Mouse (Mus musculus): ENCODE measurements at regions not wholly inside any gene's neighbourhood (a gene's known extent, or its start where the extent isn't known, plus 50 kb on each side); places are given as distances from the start of the nearest gene placed in this dataset.

DNA sequence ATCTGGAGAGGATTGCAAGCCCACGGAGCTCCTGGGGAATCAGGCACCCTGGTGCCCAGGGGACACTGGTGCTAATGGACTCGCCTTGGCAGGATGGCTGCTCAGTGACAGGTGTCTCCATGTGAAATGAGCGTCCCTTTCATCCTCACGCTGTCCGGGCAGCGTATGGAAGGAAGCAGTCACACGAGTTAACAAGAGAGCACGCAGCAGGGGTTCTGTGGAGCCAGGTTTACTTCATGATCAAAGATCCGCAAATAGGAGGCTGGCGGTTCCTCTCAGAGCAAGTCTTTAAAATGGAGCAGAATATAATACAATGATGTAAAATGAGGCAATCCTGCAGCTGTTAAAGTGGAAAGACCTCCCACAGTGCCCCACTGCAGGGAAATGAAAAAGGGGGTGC is 276.8 kb downstream of the Matn1 start:
- Histone ChIP-seq H3K27me3 (ENCODE audit: control insufficient read depth, insufficient read depth, low read length) (no peaks in the 10 kb centered on the region), H3K36me3 (ENCODE audit: control insufficient read depth, insufficient read depth, low read length) (no peaks in the 10 kb centered on the region), H3K4me3 (replicated peaks; ENCODE audit: low read length) (no peak overlapping the region), H3K9ac (ENCODE audit: low read depth, low read length, severe bottlenecking) (no peak overlapping the region), H3K4me1 (ENCODE audit: control insufficient read depth, insufficient read depth, low read length) (peaks cover 6% of the 10 kb centered on the region; the same call in 1 of the 2 replicates), H3K4me2 (replicated peaks; ENCODE audit: low read depth, low read length, severe bottlenecking) (no peak overlapping the region), H3K9me3 (ENCODE audit: control insufficient read depth, low read length) (no peaks in the 10 kb centered on the region), H3K27ac (replicated peaks; ENCODE audit: low read depth, low read length) (no peak overlapping the region)
- DNase-seq (ENCODE audit: low spot score), result no peak
- no peak for TF ChIP-seq POLR2A (IDR thresholded peaks at IDR 0.05; ENCODE audit: borderline replicate concordance, extremely low read depth, insufficient read depth, insufficient read length)
- no peak for ATAC-seq (ENCODE audit: low FRiP score, low read depth)
- WGBS, result 63% methylated on average over 10 of the region's 10 CpGs

GRCm38 (mm10) chr4:131230361-131230760 is 286.2 kb downstream of the Matn1 start:
- no peak for TF ChIP-seq POLR2A (IDR thresholded peaks at IDR 0.05; ENCODE audit: borderline replicate concordance, extremely low read depth, insufficient read depth, insufficient read length)
- Histone ChIP-seq H3K4me3 (replicated peaks; ENCODE audit: low read length) (no peak overlapping the region), H3K27me3 (ENCODE audit: control insufficient read depth, insufficient read depth, low read length) (no peaks in the 10 kb centered on the region), H3K27ac (replicated peaks; ENCODE audit: low read depth, low read length) (no peak overlapping the region), H3K9ac (ENCODE audit: low read depth, low read length, severe bottlenecking) (no peak overlapping the region), H3K36me3 (ENCODE audit: control insufficient read depth, insufficient read depth, low read length) (no peaks in the 10 kb centered on the region), H3K4me1 (ENCODE audit: control insufficient read depth, insufficient read depth, low read length) (no peaks in the 10 kb centered on the region), H3K4me2 (replicated peaks; ENCODE audit: low read depth, low read length, severe bottlenecking) (no peak overlapping the region), H3K9me3 (ENCODE audit: control insufficient read depth, low read length) (no peaks in the 10 kb centered on the region)
- DNase-seq (ENCODE audit: low spot score) (peak; percentile 63), ATAC-seq (ENCODE audit: low FRiP score, low read depth) (no peak)
- WGBS, result 74% methylated on average over 5 of the region's 5 CpGs

GRCm38 (mm10) chr4:131236611-131237031 is 292.4 kb downstream of the Matn1 start:
- ATAC-seq (ENCODE audit: low FRiP score, low read depth) (no peak), DNase-seq (ENCODE audit: low spot score) (no peak)
- 33% methylated on average over 4 of the region's 4 CpGs for WGBS

GRCm38 (mm10) chr4:131238591-131238990 is 294.4 kb downstream of the Matn1 start:
- TF ChIP-seq POLR2A (IDR thresholded peaks at IDR 0.05; ENCODE audit: borderline replicate concordance, extremely low read depth, insufficient read depth, insufficient read length), result no peak
- no peaks in the 10 kb centered on the region for H3K4me1 ChIP-seq (ENCODE audit: control insufficient read depth, insufficient read depth, low read length)
- no peaks in the 10 kb centered on the region for H3K36me3 ChIP-seq (ENCODE audit: control insufficient read depth, insufficient read depth, low read length)
- H3K27ac ChIP-seq (replicated peaks; ENCODE audit: low read depth, low read length), result no peak overlapping the region
- no peak overlapping the region for H3K4me2 ChIP-seq (replicated peaks; ENCODE audit: low read depth, low read length, severe bottlenecking)
- H3K9me3 ChIP-seq (ENCODE audit: control insufficient read depth, low read length), result no peaks in the 10 kb centered on the region
- no peak overlapping the region for H3K9ac ChIP-seq (ENCODE audit: low read depth, low read length, severe bottlenecking)
- no peak for DNase-seq (ENCODE audit: low spot score)
- no peak overlapping the region for H3K4me3 ChIP-seq (replicated peaks; ENCODE audit: low read length)
- 67% methylated on average over 3 of the region's 3 CpGs for WGBS
- no peak for ATAC-seq (ENCODE audit: low FRiP score, low read depth)
- H3K27me3 ChIP-seq (ENCODE audit: control insufficient read depth, insufficient read depth, low read length), result no peaks in the 10 kb centered on the region

More at GRCm38 (mm10) chr4:131236611-131237031, 292.4 kb downstream of the Matn1 start:
- H3K4me2 ChIP-seq (replicated peaks; ENCODE audit: low read depth, low read length, severe bottlenecking), result no peak overlapping the region
- no peak overlapping the region for H3K27ac ChIP-seq (replicated peaks; ENCODE audit: low read depth, low read length)
- TF ChIP-seq POLR2A (IDR thresholded peaks at IDR 0.05; ENCODE audit: borderline replicate concordance, extremely low read depth, insufficient read depth, insufficient read length), result no peak
- no peaks in the 10 kb centered on the region for H3K4me1 ChIP-seq (ENCODE audit: control insufficient read depth, insufficient read depth, low read length)
- H3K4me3 ChIP-seq (replicated peaks; ENCODE audit: low read length), result no peak overlapping the region
- H3K36me3 ChIP-seq (ENCODE audit: control insufficient read depth, insufficient read depth, low read length), result no peaks in the 10 kb centered on the region
- H3K27me3 ChIP-seq (ENCODE audit: control insufficient read depth, insufficient read depth, low read length), result no peaks in the 10 kb centered on the region
- H3K9ac ChIP-seq (ENCODE audit: low read depth, low read length, severe bottlenecking), result no peak overlapping the region
- H3K9me3 ChIP-seq (ENCODE audit: control insufficient read depth, low read length), result no peaks in the 10 kb centered on the region

DNA sequence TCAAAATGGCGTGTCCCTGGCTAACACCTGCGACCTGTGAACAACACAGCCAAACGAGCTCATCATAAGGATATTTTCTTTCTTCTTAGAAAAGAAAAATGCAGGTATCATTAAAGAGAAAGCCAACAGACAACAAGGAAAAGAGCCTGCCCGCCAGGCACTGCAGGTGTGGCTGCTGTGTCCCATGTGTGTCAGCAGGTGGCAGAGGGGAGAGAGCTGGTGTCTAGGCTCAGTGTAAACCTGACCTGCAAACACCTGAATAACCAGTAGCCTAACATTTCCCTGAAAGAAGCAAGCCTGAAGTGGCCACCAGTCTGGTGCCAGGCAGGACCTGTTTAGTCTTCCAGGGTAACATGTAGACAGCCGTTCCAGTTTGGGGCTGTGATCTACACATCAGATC is 294.9 kb downstream of the Matn1 start:
- H3K27ac ChIP-seq (replicated peaks; ENCODE audit: low read depth, low read length), result no peak overlapping the region

GRCm38 (mm10) chr4:131240457-131240856 is 296.3 kb downstream of the Matn1 start:
- peaks cover 3% of the 10 kb centered on the region; the same call in 1 of the 2 replicates for H3K4me1 ChIP-seq (ENCODE audit: control insufficient read depth, insufficient read depth, low read length)
- H3K36me3 ChIP-seq (ENCODE audit: control insufficient read depth, insufficient read depth, low read length), result no peaks in the 10 kb centered on the region
- H3K27ac ChIP-seq (replicated peaks; ENCODE audit: low read depth, low read length), result no peak overlapping the region
- TF ChIP-seq POLR2A (IDR thresholded peaks at IDR 0.05; ENCODE audit: borderline replicate concordance, extremely low read depth, insufficient read depth, insufficient read length), result no peak
- H3K9me3 ChIP-seq (ENCODE audit: control insufficient read depth, low read length), result no peaks in the 10 kb centered on the region
- DNase-seq (ENCODE audit: low spot score), result no peak
- WGBS, result 75% methylated on average over 4 of the region's 4 CpGs
- H3K4me3 ChIP-seq (replicated peaks; ENCODE audit: low read length), result no peak overlapping the region
- no peak overlapping the region for H3K4me2 ChIP-seq (replicated peaks; ENCODE audit: low read depth, low read length, severe bottlenecking)
- ATAC-seq (ENCODE audit: low FRiP score, low read depth), result no peak
- H3K27me3 ChIP-seq (ENCODE audit: control insufficient read depth, insufficient read depth, low read length), result no peaks in the 10 kb centered on the region
- H3K9ac ChIP-seq (ENCODE audit: low read depth, low read length, severe bottlenecking), result no peak overlapping the region

More for the DNA sequence above, 294.9 kb downstream of the Matn1 start:
- WGBS, result 78% methylated on average over 5 of the region's 5 CpGs
- no peaks in the 10 kb centered on the region for H3K9me3 ChIP-seq (ENCODE audit: control insufficient read depth, low read length)
- no peak overlapping the region for H3K9ac ChIP-seq (ENCODE audit: low read depth, low read length, severe bottlenecking)
- no peak for TF ChIP-seq POLR2A (IDR thresholded peaks at IDR 0.05; ENCODE audit: borderline replicate concordance, extremely low read depth, insufficient read depth, insufficient read length)
- H3K4me3 ChIP-seq (replicated peaks; ENCODE audit: low read length), result no peak overlapping the region
- DNase-seq (ENCODE audit: low spot score) (no peak), ATAC-seq (ENCODE audit: low FRiP score, low read depth) (no peak)
- no peaks in the 10 kb centered on the region for H3K27me3 ChIP-seq (ENCODE audit: control insufficient read depth, insufficient read depth, low read length)
- H3K4me2 ChIP-seq (replicated peaks; ENCODE audit: low read depth, low read length, severe bottlenecking), result no peak overlapping the region
- H3K4me1 ChIP-seq (ENCODE audit: control insufficient read depth, insufficient read depth, low read length), result peaks cover 3% of the 10 kb centered on the region; the same call in 1 of the 2 replicates
- no peaks in the 10 kb centered on the region for H3K36me3 ChIP-seq (ENCODE audit: control insufficient read depth, insufficient read depth, low read length)
